Mouse (Mus musculus) layer of hippocampus, postnatal 14 days (tissue): Measurements from ENCODE around the gene Barhl1. TPM values are rescaled to one million over a fixed set of nuclear protein-coding genes. Genes with fewer than 3 reads are reported as not detected.

Experiments used
- DNase-seq, 2 experiments: peaks; one replicate each; pipeline ENCODE4 v3.0.0; 2021 to 2022; ENCODE audit warnings: low spot score in 2 of 2, mixed read lengths in 1 of 2
- total RNA-seq, 2 experiments: library from RNA; stranded (reverse); gene quantifications; 2 replicates each; pipeline ENCODE4 v1.2.3; 2021

Barhl1 gene
- total RNA-seq, 2 experiments from 2014 or later, result 0.14 to 0.28 TPM

DNA sequence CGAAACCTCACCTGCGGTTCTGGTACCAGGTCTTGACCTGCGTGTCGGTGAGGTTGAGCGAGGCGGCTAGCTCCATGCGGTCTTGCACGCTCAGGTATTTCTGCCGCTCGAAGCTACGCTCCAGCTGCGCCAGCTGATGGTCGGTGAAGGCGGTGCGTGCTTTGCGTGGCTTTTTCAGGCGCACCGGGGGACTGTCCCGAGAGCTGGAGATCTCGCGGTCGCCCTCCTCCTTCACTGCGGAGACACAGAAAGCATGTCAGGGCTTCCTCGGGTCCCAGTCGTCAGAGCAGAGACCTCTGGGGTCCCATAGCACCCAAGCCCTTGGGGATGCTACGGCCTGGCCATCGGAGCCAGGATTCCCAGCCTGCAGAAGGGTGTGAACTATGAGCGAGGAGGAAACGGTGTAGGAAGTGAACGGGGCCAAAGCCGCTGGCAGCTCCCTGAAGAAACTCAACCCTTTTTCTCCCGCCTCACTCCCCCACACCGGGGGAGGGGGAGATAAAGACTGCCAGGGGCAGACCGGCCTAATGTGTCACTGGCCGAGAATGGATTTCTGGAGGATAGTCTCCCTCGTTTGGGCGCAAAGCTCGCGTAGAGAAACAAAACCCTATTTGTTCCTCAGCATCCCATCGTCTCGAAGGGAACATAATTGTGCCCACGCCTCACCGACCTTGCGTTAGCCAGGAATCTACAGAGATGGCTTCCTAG, 5.0 kb downstream of the Barhl1 start:
- no peak for DNase-seq

- no peak for DNase-seq
These were observed 5.6 kb downstream of the Barhl1 start for GRCm38 (mm10) chr2:28910877-28911276.

DNA sequence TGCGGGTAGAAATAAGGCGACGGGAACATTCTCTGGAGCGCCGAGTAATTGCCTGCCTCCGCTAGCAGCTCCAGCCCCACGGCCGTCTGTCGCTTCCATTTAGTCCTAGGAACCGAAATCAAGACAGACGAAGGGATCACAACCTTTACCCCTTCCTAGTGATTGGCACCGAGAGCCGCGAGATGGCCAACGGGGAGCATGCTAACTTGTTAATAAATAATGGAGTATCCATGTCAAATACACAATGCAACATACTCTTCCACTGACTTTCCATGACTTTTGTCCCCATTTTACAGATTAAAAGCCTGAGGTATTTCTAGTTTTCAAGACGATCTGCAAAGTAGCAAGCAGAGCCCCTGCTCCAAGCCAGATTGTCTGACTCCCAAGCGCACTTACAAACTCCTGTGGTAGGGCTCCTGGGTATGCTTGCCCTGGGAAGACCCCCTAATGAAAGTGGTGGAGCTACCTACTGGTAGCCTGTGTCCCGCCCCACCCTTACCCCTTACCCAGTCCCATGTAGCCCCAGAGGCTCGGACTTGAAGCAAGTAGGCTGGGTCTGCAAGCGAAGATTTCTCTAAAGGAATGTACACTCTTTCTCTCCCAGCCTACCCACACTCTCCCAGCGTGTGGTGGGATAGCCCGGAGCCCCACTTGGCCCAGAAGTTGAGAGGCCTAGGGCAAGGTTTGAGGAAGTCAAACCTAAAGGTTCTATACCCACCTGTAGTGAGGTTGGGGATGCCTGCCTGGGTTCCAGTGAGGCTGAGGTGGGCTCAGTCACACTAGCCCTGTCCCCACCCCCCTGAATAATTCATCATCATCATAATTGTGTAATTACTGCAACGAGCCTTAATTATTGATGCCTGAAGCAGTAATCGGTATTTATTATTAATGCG, 6.4 kb downstream of the Barhl1 start:
- DNase-seq, result no peak

- DNase-seq, result no peak
These were observed 7.2 kb downstream of the Barhl1 start for GRCm38 (mm10) chr2:28909186-28909817.

DNA sequence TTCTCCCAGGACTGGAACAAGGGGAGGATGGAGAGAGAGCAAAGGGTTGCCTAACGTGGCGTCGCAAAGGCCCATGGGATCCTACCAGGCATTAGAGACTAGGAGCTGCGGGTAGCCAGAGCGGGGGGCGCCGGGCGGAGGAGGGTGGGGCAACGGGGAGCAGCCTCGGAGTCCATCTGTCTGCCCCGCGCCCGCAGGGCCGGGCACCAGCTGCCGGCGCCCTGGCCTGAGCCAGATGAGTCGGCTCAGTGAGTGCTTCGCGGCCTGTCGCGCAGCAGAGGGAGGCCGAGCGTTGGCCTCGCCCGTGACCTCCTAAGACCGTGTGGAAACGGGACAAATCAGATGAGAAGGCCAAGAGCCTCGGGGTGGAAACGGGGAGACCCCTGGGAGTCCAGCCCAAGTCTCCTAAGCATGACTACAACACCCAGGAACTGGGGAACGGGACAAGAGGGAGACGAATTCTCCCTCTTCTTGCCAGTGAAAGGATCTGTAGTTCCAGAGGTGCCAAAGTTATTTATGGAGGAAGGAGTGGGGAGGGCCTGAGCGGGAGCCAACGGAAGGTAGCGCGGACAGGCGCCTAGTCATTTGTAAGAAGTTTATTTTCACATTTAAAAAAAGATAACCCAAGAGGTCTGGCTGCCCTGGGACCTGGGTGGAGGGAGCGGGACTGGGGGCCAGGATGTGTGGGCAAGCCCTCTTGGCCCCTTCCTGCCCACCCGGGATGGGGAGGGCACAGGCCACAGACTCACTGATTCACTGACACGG, 7.9 kb downstream of the Barhl1 start:
- no peak for DNase-seq

GRCm38 (mm10) chr2:28907691-28908388, 8.6 kb downstream of the Barhl1 start:
- no peak for DNase-seq

- DNase-seq, result no peak
These were observed 10.9 kb downstream of the Barhl1 start for GRCm38 (mm10) chr2:28905561-28905960.

DNA sequence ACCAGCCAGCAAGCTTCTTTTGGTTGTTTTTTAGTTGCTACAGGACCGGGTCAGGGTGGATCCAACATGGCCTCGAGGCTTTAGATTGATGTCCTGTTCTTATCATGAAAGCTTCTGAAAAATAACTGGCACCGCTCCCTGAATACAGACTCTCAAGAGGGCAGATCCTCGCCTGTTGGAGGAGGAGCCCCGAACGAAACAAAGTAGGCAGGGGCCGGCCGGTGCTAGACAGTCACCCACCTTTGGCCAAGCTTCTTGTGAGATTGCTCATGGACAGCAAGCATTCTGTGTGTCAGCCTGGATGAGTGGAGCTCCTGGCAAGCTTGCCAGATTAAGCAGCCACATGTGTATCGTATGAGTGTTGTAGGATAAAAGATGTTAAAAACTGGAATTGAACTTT, 11.7 kb downstream of the Barhl1 start:
- no peak for DNase-seq

- DNase-seq, result no peak
These were observed 12.6 kb downstream of the Barhl1 start for GRCm38 (mm10) chr2:28903871-28904270.

DNA sequence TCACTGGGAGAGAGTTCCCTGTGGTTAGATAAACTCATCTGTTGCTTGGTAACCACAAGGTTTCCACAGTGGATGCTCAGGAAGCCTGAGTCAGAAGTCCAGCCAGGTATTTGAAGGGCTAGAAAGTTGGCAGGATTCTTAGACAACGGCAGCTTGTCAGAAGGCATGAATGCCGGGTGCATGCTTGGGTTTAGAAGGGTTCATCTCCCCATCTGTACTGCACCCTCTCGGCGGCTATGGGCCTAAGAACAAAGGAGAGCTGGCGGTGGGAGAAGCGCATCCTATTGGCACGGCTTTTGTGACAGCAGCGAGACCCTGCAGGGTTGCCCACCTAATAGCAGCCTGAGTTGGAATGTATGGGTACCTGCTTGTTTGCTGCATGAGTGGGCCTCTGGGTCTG, 14.2 kb downstream of the Barhl1 start:
- DNase-seq, result no peak

DNA sequence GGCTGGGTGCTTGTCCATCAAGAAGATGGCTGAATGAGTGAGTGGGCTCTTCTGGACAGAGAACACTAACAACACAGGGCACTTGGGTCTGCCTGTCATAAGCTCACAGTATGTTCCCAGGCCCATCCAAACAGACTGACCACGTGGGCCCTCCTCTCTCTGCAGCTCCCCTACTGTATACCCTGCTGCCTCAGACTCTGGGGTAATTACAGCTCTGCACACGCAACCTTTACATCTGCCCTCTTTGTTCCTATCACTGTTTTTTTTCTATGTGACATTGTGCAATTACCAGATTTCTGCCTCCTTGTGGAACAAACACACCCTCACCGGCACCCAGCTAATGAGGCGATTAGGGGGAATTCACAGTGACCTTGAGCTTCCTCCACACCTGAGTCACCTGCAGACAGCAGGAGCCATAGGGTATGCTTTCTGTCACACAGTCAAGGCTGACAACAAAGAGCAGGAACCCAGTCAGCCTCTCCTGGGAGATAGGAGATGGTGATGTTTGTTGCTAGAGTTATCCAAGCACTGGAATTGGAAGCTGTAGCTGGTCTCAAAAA, 19.0 kb downstream of the Barhl1 start:
- DNase-seq, result no peak

- DNase-seq, result no peak
These were observed 20.6 kb downstream of the Barhl1 start for GRCm38 (mm10) chr2:28895876-28896275.

DNA sequence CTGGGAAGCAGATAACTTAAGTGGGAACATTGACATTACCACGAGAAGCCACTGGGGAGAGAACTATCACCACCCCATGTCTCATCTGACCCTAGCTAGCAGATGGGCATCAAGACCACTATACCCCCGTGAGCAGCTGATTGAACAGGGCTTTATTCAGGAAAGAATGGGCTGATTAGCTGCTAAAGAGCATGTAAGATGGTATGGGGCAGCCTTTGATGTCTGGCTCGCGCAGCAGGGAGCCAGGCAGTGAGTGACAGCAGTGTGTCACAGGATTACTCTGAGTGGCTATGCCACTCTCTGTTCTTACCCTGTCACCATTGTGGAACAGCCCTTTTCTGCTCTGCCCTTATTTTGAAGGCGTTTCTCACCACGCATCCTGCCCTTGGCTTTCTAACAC, 22.9 kb downstream of the Barhl1 start:
- no peak for DNase-seq

- DNase-seq, result no peak
These were observed 23.7 kb downstream of the Barhl1 start for GRCm38 (mm10) chr2:28892796-28893195.

- no peak for DNase-seq
These were observed 31.6 kb downstream of the Barhl1 start for GRCm38 (mm10) chr2:28884914-28885313.

GRCm38 (mm10) chr2:28882826-28883485, 33.5 kb downstream of the Barhl1 start:
- DNase-seq, result no peak

GRCm38 (mm10) chr2:28882047-28882446, 34.4 kb downstream of the Barhl1 start:
- DNase-seq, result no peak

DNA sequence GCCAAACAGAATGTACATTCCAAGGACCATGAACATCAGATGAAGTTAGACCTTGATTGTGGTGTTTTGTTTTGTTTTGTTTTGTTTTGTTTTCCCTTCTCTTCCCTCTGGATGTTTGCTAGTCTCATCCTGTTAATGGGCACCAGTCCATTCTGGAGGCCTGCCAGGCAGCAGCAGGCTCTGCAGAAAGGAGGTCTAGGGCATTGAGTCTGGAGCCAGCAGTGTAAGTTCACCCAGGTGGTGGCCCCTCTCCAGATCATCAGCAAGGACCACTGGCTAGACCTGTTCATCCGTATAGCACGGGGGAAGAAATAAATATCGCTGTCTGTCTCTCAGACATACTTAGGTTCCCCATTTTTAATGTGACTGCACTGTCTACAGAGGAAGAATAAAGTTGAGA, 35.2 kb downstream of the Barhl1 start:
- DNase-seq, result no peak

- DNase-seq, result peak; percentile 6 to 9
These were observed 40.9 kb downstream of the Barhl1 start for GRCm38 (mm10) chr2:28875554-28875953.

GRCm38 (mm10) chr2:28867495-28867894, 49.0 kb downstream of the Barhl1 start:
- peak; percentile 22 to 27 for DNase-seq
